Mouse (Mus musculus) hindbrain, embryonic 14.5 days (tissue): ENCODE results near the gene Nbea. TPM values are rescaled to one million over a fixed set of nuclear protein-coding genes. Genes with fewer than 3 reads are reported as not detected.

ENCODE experiments used
- ATAC-seq: fragments of 200-750 bp; cut with Nextera tagmentation; 2 replicates; pipeline ENCODE4 v1.8.0; 2017; ENCODE audit warnings: moderate number of reproducible peaks, mild to moderate bottlenecking, moderate TSS enrichment, moderate library complexity; ENCODE audit not compliant: low FRiP score
- DNase-seq: peaks from one replicate; pipeline ENCODE4 v3.0.0-alpha.2; 2015; ENCODE audit warnings: low spot score
- H3K27ac ChIP-seq: fragments of 300-500 bp; sonication (generic); 2 replicates; pipeline ENCODE4 v1.5.1; 2014; ENCODE audit warnings: mild to moderate bottlenecking, moderate library complexity
- H3K27me3 ChIP-seq: fragments of 300-500 bp; sonication (generic); 2 replicates; pipeline ENCODE4 v1.6.1; 2014; ENCODE audit warnings: mild to moderate bottlenecking, low read length, mixed read lengths; ENCODE audit not compliant: control insufficient read depth, insufficient read depth
- H3K36me3 ChIP-seq: fragments of 300-500 bp; sonication (generic); replicated peaks from 2 replicates; pipeline ENCODE4 v1.6.1; 2014; ENCODE audit not compliant: control insufficient read depth, insufficient read depth
- H3K4me1 ChIP-seq: fragments of 300-500 bp; sonication (generic); replicated peaks from 2 replicates; pipeline ENCODE4 v1.6.1; 2014; ENCODE audit warnings: antibody characterized with exemption, low read length, mixed read lengths; ENCODE audit not compliant: control insufficient read depth, insufficient read depth
- H3K4me2 ChIP-seq: fragments of 300-500 bp; sonication (generic); replicated peaks from 2 replicates; pipeline ENCODE4 v1.6.1; 2014; ENCODE audit warnings: mild to moderate bottlenecking, moderate library complexity
- H3K4me3 ChIP-seq: fragments of 300-500 bp; sonication (generic); replicated peaks from 2 replicates; pipeline ENCODE4 v1.5.1; 2014; ENCODE audit warnings: mild to moderate bottlenecking, low read length
- H3K9ac ChIP-seq: fragments of 300-500 bp; sonication (generic); 2 replicates; pipeline ENCODE4 v1.6.1; 2014
- H3K9me3 ChIP-seq: fragments of 300-500 bp; sonication (generic); 2 replicates; pipeline ENCODE4 v1.6.1; 2016; ENCODE audit warnings: low read length; ENCODE audit not compliant: control insufficient read depth
- WGBS: fragments of 180-500 bp; shearing (Covaris S2); extraction: QIAGEN DNeasy Blood & Tissue Kit; methylation state at CpG from one replicate; pipeline ENCODE4 v1.1.7; 2014; 5-methylcytosine and 5-hydroxymethylcytosine counted together
- polyA plus RNA-seq: library from polyadenylated mRNA; unstranded; fragments of >200 nt; fragmentation: Nextera tagmentation; extraction: Ambion mirVana; gene quantifications from 2 replicates; pipeline ENCODE4 v1.2.1, GENCODE M21; 2014

Gene Nbea
- polyA plus RNA-seq, 1 experiment from 2014 or later = 86.2 TPM

DNA sequence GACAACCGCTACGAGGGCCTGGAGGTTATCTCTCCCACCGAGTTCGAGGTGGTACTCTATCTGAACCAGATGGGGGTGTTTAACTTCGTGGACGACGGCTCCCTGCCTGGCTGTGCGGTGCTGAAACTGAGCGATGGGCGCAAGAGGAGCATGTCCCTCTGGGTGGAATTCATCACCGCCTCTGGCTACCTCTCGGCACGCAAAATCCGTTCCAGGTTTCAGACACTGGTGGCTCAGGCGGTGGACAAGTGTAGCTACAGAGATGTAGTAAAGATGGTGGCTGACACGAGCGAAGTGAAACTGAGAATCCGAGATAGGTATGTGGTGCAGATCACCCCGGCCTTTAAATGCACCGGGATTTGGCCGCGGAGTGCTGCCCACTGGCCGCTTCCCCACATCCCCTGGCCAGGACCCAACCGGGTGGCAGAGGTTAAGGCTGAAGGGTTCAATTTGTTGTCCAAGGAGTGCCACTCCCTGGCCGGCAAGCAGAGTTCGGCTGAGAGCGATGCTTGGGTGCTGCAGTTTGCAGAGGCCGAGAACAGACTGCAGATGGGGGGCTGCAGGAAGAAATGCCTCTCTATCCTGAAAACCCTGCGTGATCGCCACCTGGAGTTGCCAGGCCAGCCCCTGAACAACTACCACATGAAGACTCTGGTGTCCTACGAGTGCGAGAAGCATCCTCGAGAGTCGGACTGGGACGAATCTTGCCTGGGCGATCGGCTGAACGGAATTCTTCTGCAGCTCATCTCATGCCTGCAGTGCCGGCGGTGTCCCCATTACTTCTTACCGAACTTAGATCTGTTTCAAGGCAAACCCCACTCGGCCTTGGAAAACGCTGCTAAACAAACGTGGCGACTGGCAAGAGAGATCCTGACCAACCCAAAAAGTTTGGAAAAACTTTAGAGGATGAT is 400.1 kb downstream of the Nbea start:
- peak; percentile 60 for DNase-seq

DNA sequence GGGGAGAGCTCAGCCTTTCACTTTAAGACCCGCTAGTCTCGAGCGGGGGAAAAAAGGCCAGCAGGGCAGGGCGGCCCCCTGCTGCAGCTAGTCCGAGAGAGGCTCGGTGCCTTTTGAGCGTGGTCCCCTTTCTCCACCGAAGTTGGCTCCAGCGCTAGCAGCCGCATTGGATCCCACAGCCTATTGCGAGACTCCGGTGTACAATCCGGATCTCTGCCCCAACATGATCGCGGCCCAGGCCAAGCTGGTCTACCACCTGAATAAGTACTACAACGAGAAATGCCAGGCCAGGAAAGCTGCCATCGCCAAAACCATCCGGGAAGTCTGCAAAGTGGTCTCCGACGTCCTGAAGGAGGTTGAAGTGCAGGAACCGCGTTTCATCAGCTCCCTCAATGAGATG is 400.7 kb downstream of the Nbea start:
- Histone ChIP-seq H3K27me3 (peaks cover 17% of the 10 kb centered on the region), H3K4me3 (peak overlapping the region; percentile 51), H3K36me3 (no peaks in the 10 kb centered on the region), H3K9me3 (no peaks in the 10 kb centered on the region), H3K27ac (peak overlapping the region; percentile 99), H3K4me1 (peaks cover 37% of the 10 kb centered on the region), H3K9ac (peak overlapping the region; percentile 96), H3K4me2 (peak overlapping the region; percentile 80)
- WGBS = 3% methylated on average over 22 of the region's 22 CpGs
- DNase-seq (no peak), ATAC-seq (no peak)

More for the DNA sequence above, 400.1 kb downstream of the Nbea start:
- Histone ChIP-seq H3K4me2 (peak overlapping the region; percentile 80), H3K4me1 (peaks cover 31% of the 10 kb centered on the region), H3K9me3 (no peaks in the 10 kb centered on the region), H3K27ac (peak overlapping the region; percentile 99), H3K36me3 (no peaks in the 10 kb centered on the region), H3K9ac (peak overlapping the region; percentile 96), H3K27me3 (peaks cover 13% of the 10 kb centered on the region), H3K4me3 (peak overlapping the region; percentile 51)
- no peak for ATAC-seq
- WGBS = 8% methylated on average over 45 of the region's 45 CpGs

DNA sequence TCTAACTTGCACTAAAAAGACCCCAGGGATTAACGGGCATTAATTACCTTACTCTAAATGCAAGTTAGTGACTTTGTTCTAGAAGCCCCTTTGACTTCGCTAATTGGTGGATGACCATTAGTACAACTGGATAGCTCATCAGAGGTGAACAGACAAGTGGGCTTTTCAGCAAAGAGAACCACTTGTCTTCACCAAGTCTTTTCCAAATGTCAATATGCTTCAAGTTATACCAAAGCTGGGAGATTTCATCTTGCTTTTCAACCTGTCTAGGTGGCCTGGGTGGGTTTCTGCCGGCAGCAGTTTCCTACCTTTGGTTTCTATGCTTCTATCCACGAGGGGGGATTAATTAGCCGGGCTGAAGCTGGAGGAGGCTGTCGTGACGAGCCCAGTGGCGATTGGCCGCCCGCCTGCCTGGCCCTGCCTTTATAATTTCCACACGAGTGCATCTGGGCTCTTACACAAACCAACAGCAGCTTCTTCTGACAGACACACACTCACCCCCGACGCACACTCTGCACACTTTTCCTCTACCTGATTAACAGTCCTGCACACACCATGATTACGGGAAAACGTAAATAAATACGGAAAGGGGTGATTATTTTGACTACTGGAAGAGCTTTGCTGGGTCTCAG is 401.3 kb downstream of the Nbea start, which contains the start of gene Mab21l1:
Gene Mab21l1, plus strand, starts transcription at position 455 of the 632 bp plus-strand sequence.
- Histone ChIP-seq H3K4me1 (peaks cover 42% of the 10 kb centered on the region), H3K36me3 (no peaks in the 10 kb centered on the region)
- peak; percentile 77 for DNase-seq

DNA sequence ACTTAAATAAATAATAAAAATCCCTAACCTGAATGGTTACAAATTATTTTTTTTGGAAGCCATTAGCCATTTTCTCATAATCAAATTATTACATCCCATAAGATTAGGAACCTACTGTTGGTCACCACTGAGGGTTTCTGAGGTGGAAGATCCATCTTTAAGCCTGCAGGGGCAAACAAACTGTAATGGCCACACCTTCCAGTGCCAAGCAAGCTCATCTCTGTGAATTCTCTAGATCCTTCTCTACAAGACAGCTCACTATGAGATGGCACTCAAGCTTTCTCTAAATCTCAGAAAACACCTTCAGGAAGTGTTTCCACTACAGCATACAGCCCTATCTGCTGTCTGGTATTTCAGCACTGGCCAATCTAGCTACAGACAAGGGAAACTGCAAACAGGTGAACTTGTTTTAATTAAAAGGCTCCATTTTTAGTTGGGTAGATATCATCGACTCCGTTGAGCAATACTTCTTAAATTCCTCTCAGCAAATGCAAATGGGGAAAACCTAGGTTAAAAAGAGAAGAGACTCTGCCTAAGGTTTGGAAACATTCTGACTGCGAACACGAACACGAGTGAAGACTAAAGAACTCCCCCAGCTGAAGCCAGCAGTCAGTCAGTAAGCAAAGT is 402.0 kb downstream of the Nbea start:
- H3K9ac ChIP-seq = peak overlapping the region; percentile 96
- H3K27ac ChIP-seq = peak overlapping the region; percentile 99
- H3K4me3 ChIP-seq = peak overlapping the region; percentile 51
- H3K9me3 ChIP-seq = no peaks in the 10 kb centered on the region
- WGBS = 15% methylated on average over 5 of the region's 5 CpGs
- H3K4me1 ChIP-seq = peaks cover 45% of the 10 kb centered on the region
- no peaks in the 10 kb centered on the region for H3K36me3 ChIP-seq
- H3K27me3 ChIP-seq = peaks cover 17% of the 10 kb centered on the region
- H3K4me2 ChIP-seq = peak overlapping the region; percentile 80
- ATAC-seq (no peak), DNase-seq (no peak)

More for the DNA sequence above, 401.3 kb downstream of the Nbea start, which contains the start of gene Mab21l1:
- H3K4me2 ChIP-seq = peak within 1 kb of the TSS; percentile 80
- peaks cover 17% of the 10 kb centered on the region for H3K27me3 ChIP-seq
- peak; percentile 82 for ATAC-seq
- 3% methylated on average over 16 of the region's 16 CpGs for WGBS
- no peaks in the 10 kb centered on the region for H3K9me3 ChIP-seq
- H3K4me3 ChIP-seq = peak within 1 kb of the TSS; percentile 51
- H3K27ac ChIP-seq = peak within 1 kb of the TSS; percentile 99
- peak within 1 kb of the TSS; percentile 96 for H3K9ac ChIP-seq

DNA sequence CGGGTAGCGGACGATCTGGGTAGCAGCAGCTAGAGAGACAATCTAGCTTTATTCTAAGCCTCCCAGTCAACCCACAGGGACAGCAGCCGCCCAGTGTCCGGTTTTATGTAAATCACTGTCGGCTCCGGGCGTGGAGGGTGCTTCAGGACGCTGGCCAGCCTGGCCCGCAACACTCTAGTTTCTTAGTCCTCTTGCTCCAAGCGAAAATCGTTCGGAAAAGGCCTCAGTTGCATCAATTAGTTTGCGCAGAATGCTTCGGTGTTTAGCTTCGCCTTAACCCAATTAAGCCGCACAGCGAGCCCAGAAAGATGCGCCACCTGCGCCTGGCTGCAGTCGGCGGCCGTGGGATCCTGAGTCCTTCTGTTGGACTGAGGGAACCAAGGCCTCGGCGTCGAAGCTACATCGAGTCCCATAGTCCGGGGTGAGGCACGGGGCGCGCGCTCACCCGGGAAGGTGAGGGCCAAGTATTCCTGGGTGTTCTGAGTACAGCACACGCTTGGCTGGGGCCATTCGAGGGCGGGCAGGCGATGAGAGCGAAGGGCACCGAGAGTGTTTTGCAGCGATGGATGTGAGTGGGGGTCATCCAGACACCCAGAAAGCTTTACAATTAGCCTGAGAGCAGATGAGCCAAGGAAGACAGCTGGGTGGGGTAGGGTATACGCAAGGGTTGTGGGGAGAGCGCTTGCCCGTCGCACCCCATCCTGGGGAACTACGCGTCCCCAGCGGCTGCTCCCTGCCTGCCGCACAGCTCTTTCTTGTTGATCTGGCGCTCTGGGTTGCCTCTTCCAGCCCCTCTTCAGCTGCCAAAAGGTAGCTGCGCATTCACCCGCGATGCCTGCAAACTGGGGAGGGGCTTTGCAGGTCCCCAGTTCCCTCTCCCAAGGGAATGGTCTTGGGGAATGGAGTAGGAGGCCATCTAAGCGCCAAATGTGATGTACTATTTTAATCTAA is 403.1 kb downstream of the Nbea start:
- H3K36me3 ChIP-seq = no peaks in the 10 kb centered on the region
- H3K4me1 ChIP-seq = peaks cover 49% of the 10 kb centered on the region
- 3% methylated on average over 53 of the region's 53 CpGs for WGBS

DNA sequence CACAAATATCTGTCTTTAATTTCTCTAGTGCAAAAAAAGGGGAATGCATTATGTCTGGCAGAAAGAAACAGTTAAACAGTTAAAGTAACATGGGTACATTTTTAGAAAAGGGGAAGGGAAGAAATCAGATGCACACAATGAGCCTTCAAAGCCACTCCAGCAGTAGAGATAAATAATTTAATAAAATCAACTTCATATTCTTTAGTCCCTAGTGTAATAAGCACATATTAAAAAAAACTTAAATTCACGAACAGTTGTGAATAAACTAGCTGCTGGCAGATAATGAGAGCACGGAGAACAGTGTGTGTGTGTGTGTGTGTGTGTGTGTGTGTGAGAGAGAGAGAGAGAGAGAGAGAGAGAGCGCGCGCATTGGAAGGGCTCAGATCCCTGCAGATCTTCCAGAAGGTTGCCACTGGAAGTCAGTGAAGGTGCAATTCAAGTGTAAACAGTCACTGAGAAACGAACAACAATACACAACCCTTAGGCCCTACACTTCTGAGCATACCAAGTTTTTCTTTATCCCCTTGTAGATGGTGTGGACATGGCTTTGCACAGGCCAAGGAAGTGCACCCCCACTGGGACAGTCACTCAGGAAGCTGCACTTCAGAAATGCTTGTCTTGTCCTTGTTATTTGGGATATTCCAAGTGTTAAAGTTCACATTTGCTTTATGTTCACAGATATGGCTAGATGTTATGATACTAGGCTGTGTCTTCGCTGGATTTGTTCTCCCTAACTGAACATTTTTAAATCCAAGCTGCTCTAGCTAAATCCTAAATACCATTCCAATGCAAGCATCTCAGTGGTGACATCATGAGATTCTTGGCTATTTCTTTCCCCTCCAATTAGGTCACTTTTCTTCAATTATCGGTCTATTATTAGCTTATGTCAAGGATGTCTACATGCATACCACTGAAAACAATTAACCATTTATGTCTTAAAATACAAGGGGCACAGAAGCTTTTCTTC is 404.5 kb downstream of the Nbea start:
- Histone ChIP-seq H3K4me2 (peak overlapping the region; percentile 80), H3K36me3 (no peaks in the 10 kb centered on the region), H3K4me3 (peak overlapping the region; percentile 32), H3K27me3 (0 out of 2 replicates have a peak, but pooled peaks cover 11% of the 10 kb centered on the region), H3K27ac (peak overlapping the region; percentile 99), H3K4me1 (peaks cover 55% of the 10 kb centered on the region), H3K9ac (peak overlapping the region; percentile 96), H3K9me3 (no peaks in the 10 kb centered on the region)
- ATAC-seq (no peak), DNase-seq (no peak)
- 27% methylated on average over 8 of the region's 8 CpGs for WGBS

More for the DNA sequence above, 403.1 kb downstream of the Nbea start:
- ATAC-seq (peak; percentile 54), DNase-seq (peak; percentile 73)
- Histone ChIP-seq H3K27me3 (peaks cover 11% of the 10 kb centered on the region; the same call in 1 of the 2 replicates), H3K4me2 (peak overlapping the region; percentile 80), H3K9me3 (no peaks in the 10 kb centered on the region), H3K27ac (peak overlapping the region; percentile 99), H3K9ac (peak overlapping the region; percentile 96), H3K4me3 (peak overlapping the region; percentile 32)

DNA sequence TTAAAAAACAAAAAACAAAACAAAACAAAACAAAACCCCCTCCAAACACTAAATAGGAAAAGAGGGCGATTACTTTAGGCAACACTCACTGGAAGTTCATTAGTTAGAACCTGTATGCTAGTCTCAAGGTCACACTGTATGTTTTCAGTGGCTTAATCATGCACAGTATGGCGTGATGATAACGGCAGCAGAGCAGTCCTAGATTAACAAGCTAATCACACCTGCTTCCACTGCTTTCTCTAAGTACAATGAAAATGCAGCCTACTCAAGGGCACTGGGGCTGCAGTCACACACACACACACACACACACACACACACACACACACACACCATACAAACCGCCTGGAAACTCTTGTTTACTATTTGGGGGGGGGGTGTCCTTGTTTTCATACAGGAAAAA is 406.0 kb downstream of the Nbea start:
- WGBS = 37% methylated on average over 4 of the region's 4 CpGs
- 0 out of 2 replicates have a peak, but pooled peaks cover 11% of the 10 kb centered on the region for H3K27me3 ChIP-seq
- H3K9me3 ChIP-seq = no peaks in the 10 kb centered on the region
- H3K27ac ChIP-seq = peak overlapping the region; percentile 99
- H3K4me1 ChIP-seq = peaks cover 60% of the 10 kb centered on the region
- H3K4me3 ChIP-seq = no peak overlapping the region
- ATAC-seq = no peak
- DNase-seq = no peak
- peak overlapping the region; percentile 31; the same call in 1 of the 2 replicates for H3K9ac ChIP-seq
- peak overlapping the region; percentile 80 for H3K4me2 ChIP-seq
- H3K36me3 ChIP-seq = no peaks in the 10 kb centered on the region
